Mouse (Mus musculus) cerebellum, postnatal 14 days (tissue): ENCODE measurements around the gene Fam110c.
A peak's percentile ranks its signal among the peaks of the same experiment; 100 is the strongest.

Experiments used
- DNase-seq, 2 experiments: peaks; one replicate each; pipeline ENCODE4 v3.0.0; 2021; ENCODE audit warnings: mixed read lengths in 2 of 2

Fam110c gene

DNA sequence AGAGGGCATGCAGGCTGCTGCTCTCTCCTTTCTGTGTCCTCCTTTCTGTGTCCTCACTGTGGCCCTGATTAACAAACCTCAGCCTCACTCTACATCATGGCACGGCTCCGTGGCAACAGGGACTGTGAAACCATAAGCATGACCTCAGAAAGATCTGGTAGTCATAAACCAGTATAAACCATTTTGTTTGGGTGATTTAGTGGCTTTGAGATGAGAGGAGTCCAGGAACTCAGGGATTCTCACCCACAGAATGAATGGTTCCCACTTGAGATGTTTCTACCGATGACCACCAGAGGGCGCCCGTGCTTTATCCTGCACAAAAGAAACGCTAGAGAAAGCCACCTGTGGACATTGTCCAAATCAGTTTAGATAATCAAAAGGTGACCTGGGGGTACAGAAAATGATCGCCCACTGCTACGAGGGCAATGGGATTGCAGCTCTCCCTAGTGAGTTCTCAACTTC, 42.4 kb downstream of the Fam110c start:
- peak; percentile 70 to 83 for DNase-seq

GRCm38 (mm10) chr12:31120535-31120934, 46.9 kb downstream of the Fam110c start:
- no peak for DNase-seq

GRCm38 (mm10) chr12:31122892-31123622, 49.4 kb downstream of the Fam110c start:
- DNase-seq = no peak

- no peak for DNase-seq
Measured at GRCm38 (mm10) chr12:31126071-31126470, 52.4 kb downstream of the Fam110c start.

- DNase-seq = no peak
Measured at GRCm38 (mm10) chr12:31129548-31129947, 55.9 kb downstream of the Fam110c start.
